Mouse (Mus musculus) liver, adult 2 months (tissue): ENCODE data around the gene Ivns1abp.

Experiments
- CTCF ChIP-seq: fragments of 200-500 bp; IDR thresholded peaks from 2 replicates; pipeline ENCODE4 v1.5.1; 2011; ENCODE audit warnings: low read depth, low read length, control low read depth
- POLR2A ChIP-seq: fragments of 200-500 bp; IDR thresholded peaks from 2 replicates; pipeline ENCODE4 v1.6.1; 2011; ENCODE audit warnings: low read length, control low read depth; ENCODE audit not compliant: insufficient read depth; ENCODE audit errors: extremely low read depth

DNA sequence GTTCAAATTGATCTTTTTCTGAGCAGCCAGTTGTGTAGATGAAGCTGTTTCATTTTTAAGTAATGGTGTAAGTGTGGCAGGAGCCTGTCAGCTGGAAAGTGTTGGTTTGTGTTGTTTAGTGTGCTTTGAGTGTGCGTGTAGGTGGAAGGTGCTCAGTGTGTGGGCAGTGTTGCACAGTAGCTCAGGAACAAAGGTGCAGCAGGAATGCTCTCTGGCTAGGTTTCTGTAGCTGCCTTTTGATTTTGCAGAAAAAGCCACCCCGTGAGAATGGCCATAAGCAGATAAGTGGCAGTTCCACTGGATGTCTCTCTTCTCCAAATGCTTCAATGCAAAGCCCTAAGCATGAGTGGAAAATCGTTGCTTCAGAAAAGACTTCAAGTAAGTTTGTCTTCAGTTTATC is 15.1 kb downstream of the Ivns1abp start:
- TF ChIP-seq CTCF: no peak
- TF ChIP-seq POLR2A: no peak
